Mouse (Mus musculus): ENCODE data around the gene Stat4. TPM values are rescaled to one million over a fixed set of nuclear protein-coding genes. Genes with fewer than 3 reads are reported as not detected.

Gene Stat4
- 0.39 and 0.48 TPM in 2 replicates for polyA plus RNA-seq (2015; fragmentation: Nextera tagmentation; extraction: Ambion mirVana)

GRCm38 (mm10) chr1:51986848-51987247 is at the start of gene Stat4:
Gene Stat4, plus strand, starts transcription at chr1:51987148.

GRCm38 (mm10) chr1:52118860-52119591 is 132.1 kb downstream of the Stat4 start, which contains the start of gene Stat1:
Gene Stat1, plus strand, starts transcription at chr1:52119440.

Other genes with a start within 250 kb of the Stat4 start
- gene Myo1b, start 71.1 kb upstream of the Stat4 start, polyA plus RNA-seq (2015; fragmentation: Nextera tagmentation; extraction: Ambion mirVana), result 45.8 and 54.5 TPM in 2 replicates
- gene Stat1, start 132.3 kb downstream of the Stat4 start, polyA plus RNA-seq (2015; fragmentation: Nextera tagmentation; extraction: Ambion mirVana), result 19.2 and 21.0 TPM in 2 replicates
- gene Gls, start 246.1 kb downstream of the Stat4 start, polyA plus RNA-seq (2015; fragmentation: Nextera tagmentation; extraction: Ambion mirVana), result 28.5 and 31.2 TPM in 2 replicates